Mouse (Mus musculus): ENCODE measurements around the gene Zc3h6. TPM values are rescaled to one million over a fixed set of nuclear protein-coding genes. Genes with fewer than 3 reads are reported as not detected.

Zc3h6 gene
- polyA plus RNA-seq, 1 experiment from 2014 or later = 2.2 TPM

Small RNAs within 50 kb of the gene (microRNA-seq; reads per million reads assigned to microRNA genes)
- gene Gm22859 = not detected

Other genes starting within 250 kb of the Zc3h6 start
- 24.6 and 28.3 TPM in 2 replicates for gene Tmem87b, start 149.3 kb upstream of the Zc3h6 start, polyA plus RNA-seq (2016; fragmentation: Nextera tagmentation; extraction: Ambion mirVana)
- gene Fbln7, start 104.4 kb upstream of the Zc3h6 start, polyA plus RNA-seq (2016; fragmentation: Nextera tagmentation; extraction: Ambion mirVana) = 1.0 and 1.2 TPM in 2 replicates
- 8.8 and 9.4 TPM in 2 replicates for gene Zc3h8, start 23.3 kb upstream of the Zc3h6 start, polyA plus RNA-seq (2016; fragmentation: Nextera tagmentation; extraction: Ambion mirVana)
- gene Gm10762, start 323 bp downstream of the Zc3h6 start, polyA plus RNA-seq (2016; fragmentation: Nextera tagmentation; extraction: Ambion mirVana) = 14.3 and 21.7 TPM in 2 replicates
- gene Vinac1, start 80.8 kb downstream of the Zc3h6 start, polyA plus RNA-seq (2016; fragmentation: Nextera tagmentation; extraction: Ambion mirVana) = 0.08 TPM in 1 of 2 replicates, not detected in the other
- gene Ttl, start 98.5 kb downstream of the Zc3h6 start, polyA plus RNA-seq (2016; fragmentation: Nextera tagmentation; extraction: Ambion mirVana) = 16.5 and 19.8 TPM in 2 replicates
- 48.8 and 53.4 TPM in 2 replicates for gene Polr1b, start 133.6 kb downstream of the Zc3h6 start, polyA plus RNA-seq (2016; fragmentation: Nextera tagmentation; extraction: Ambion mirVana)
- 26.6 and 28.9 TPM in 2 replicates for gene Chchd5, start 162.3 kb downstream of the Zc3h6 start, polyA plus RNA-seq (2016; fragmentation: Nextera tagmentation; extraction: Ambion mirVana)
- gene Slc20a1, start 231.4 kb downstream of the Zc3h6 start, polyA plus RNA-seq (2016; fragmentation: Nextera tagmentation; extraction: Ambion mirVana) = 47.1 and 49.7 TPM in 2 replicates

Measured in limb, embryonic 10.5 days (tissue).